Mouse (Mus musculus): ENCODE results near the gene Gsc. TPM values are rescaled to one million over a fixed set of nuclear protein-coding genes. Genes with fewer than 3 reads are reported as not detected.

Gene Gsc
- polyA plus RNA-seq, 1 experiment from 2014 or later: 0.65 TPM

Other genes with a start within 250 kb of the Gsc start
- gene Serpina3g, start 237.1 kb downstream of the Gsc start, polyA plus RNA-seq (2016; fragmentation: Nextera tagmentation; extraction: Ambion mirVana): 0.19 and 0.37 TPM in 2 replicates
- 0.18 TPM in 1 of 2 replicates, not detected in the other for gene Serpina3i, start 210.2 kb downstream of the Gsc start, polyA plus RNA-seq (2016; fragmentation: Nextera tagmentation; extraction: Ambion mirVana)
- gene Serpina3j, start 158.8 kb downstream of the Gsc start, polyA plus RNA-seq (2016; fragmentation: Nextera tagmentation; extraction: Ambion mirVana): not detected in 2 replicates
- gene Serpina3k, start 134.8 kb downstream of the Gsc start, polyA plus RNA-seq (2016; fragmentation: Nextera tagmentation; extraction: Ambion mirVana): not detected in 2 replicates
- not detected in 2 replicates for gene Serpina3m, start 134.8 kb downstream of the Gsc start, polyA plus RNA-seq (2016; fragmentation: Nextera tagmentation; extraction: Ambion mirVana)
- gene Serpina3n, start 66.6 kb downstream of the Gsc start, polyA plus RNA-seq (2016; fragmentation: Nextera tagmentation; extraction: Ambion mirVana): not detected in 2 replicates

Data from midbrain, embryonic 12.5 days (tissue).